Mouse (Mus musculus) liver, embryonic 14.5 days (tissue): ENCODE measurements around the gene Tubg2.

Experiments
- CTCF ChIP-seq: IDR thresholded peaks from 2 replicates; pipeline ENCODE4 v1.5.1; 2016; ENCODE audit warnings: antibody characterized with exemption, low read depth, control low read depth
- EP300 ChIP-seq: IDR thresholded peaks from 2 replicates; pipeline ENCODE4 v1.6.1; 2016; ENCODE audit warnings: antibody characterized with exemption, low read depth

DNA sequence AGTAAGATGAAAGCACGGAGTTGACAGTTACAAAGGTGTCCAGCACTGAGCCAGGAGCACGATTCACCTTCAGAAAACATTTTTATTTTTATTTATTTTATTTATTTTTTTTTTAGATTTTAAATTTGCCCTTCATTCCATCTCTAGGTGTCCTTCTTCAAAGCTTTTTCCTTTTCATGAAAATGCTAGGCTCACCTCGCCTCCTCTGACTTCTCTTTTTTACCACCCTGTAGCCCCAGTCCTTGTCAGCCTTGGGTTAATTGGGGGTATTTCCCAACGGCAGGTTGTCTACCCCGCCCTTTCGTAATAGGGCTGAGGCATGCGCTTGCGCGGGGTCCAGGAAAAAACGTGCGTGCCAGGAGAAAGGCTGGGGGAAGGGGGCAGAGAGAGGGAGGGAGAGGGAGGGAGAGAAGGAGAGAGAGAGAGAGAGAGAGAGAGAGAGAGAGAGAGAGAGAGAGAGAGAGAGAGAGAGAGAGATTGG, 20.0 kb downstream of the Tubg2 start:
- TF ChIP-seq CTCF: no peak
- no peak for TF ChIP-seq EP300
